In genomic region chr11:57518091-57518750, GRCm38 (mm10) we compare ENCODE assay signal across 7 mouse cellular contexts. TPM values are rescaled to one million over a fixed set of nuclear protein-coding genes. Genes with fewer than 3 reads are reported as not detected.
DNase-seq lines count a peak whose midpoint lies in the region; ATAC-seq lines count a peak whose summit lies in the region.

Fam114a2 (minus strand) TSS chr11:57518617.
Mfap3 (plus strand) TSS chr11:57518664.

- no peaks in the 10 kb centered on the region for H3K36me3 ChIP-seq in embryonic facial prominence, embryonic 11.5 days (replicated peaks; ENCODE audit: control insufficient read depth, insufficient read depth, low read depth, low read length)
- no peaks in the 10 kb centered on the region for H3K36me3 ChIP-seq in limb, embryonic 11.5 days (ENCODE audit: control insufficient read depth, insufficient read depth, low read length)
- H3K36me3 ChIP-seq in midbrain, embryonic 14.5 days (ENCODE audit: control insufficient read depth, insufficient read depth, low read length): peaks cover 20% of the 10 kb centered on the region

- H3K9me3 ChIP-seq in embryonic facial prominence, embryonic 11.5 days (replicated peaks; ENCODE audit: control insufficient read depth, low read length): no peaks in the 10 kb centered on the region
- no peaks in the 10 kb centered on the region for H3K9me3 ChIP-seq in limb, embryonic 11.5 days (ENCODE audit: control insufficient read depth, low read length)
- H3K9me3 ChIP-seq in midbrain, embryonic 14.5 days (ENCODE audit: control insufficient read depth, low read length): no peaks in the 10 kb centered on the region

- H3K4me1 ChIP-seq in embryonic facial prominence, embryonic 11.5 days (ENCODE audit: control insufficient read depth, insufficient read depth, low read length): no peaks in the 10 kb centered on the region
- peaks cover 6% of the 10 kb centered on the region; the same call in 1 of the 2 replicates for H3K4me1 ChIP-seq in limb, embryonic 11.5 days (ENCODE audit: control insufficient read depth, insufficient read depth, low read length)
- peaks cover 15% of the 10 kb centered on the region for H3K4me1 ChIP-seq in midbrain, embryonic 14.5 days (ENCODE audit: control insufficient read depth, insufficient read depth, low read length)

- DNase-seq in adrenal gland, postnatal 14 days: peak; percentile 96
- peak; percentile 91 for DNase-seq in embryonic facial prominence, embryonic 11.5 days (ENCODE audit: low spot score)
- peak; percentile 99 for DNase-seq in heart, adult 11 months
- peak; percentile 95 for DNase-seq in kidney, adult 18-20 months
- DNase-seq in limb, embryonic 11.5 days (ENCODE audit: low spot score): peak; percentile 98
- peak; percentile 95 for DNase-seq in midbrain, embryonic 14.5 days
- peak; percentile 86 to 95 for DNase-seq in spleen, adult 18-20 months

- peak; percentile 90 for ATAC-seq in embryonic facial prominence, embryonic 11.5 days (replicated peaks; ENCODE audit: insufficient number of reproducible peaks, low FRiP score, low TSS enrichment, low read depth)
- ATAC-seq in limb, embryonic 11.5 days (ENCODE audit: insufficient number of reproducible peaks, low FRiP score, low TSS enrichment, low read depth): peak; percentile 95
- ATAC-seq in midbrain, embryonic 14.5 days (ENCODE audit: low FRiP score, low TSS enrichment): peak; percentile 92

- peak within 1 kb of the TSS; percentile 56 for H3K4me2 ChIP-seq in embryonic facial prominence, embryonic 11.5 days (ENCODE audit: low read depth, low read length)
- H3K4me2 ChIP-seq in limb, embryonic 11.5 days (ENCODE audit: low read depth, severe bottlenecking): peak within 1 kb of the TSS; percentile 64
- peak within 1 kb of the TSS; percentile 73 for H3K4me2 ChIP-seq in midbrain, embryonic 14.5 days (ENCODE audit: low read length)

- H3K4me3 ChIP-seq in embryonic facial prominence, embryonic 11.5 days (ENCODE audit: low read depth, low read length): peak within 1 kb of the TSS; percentile 85
- H3K4me3 ChIP-seq in limb, embryonic 11.5 days (ENCODE audit: low read depth, low read length): peak within 1 kb of the TSS; percentile 91
- H3K4me3 ChIP-seq in midbrain, embryonic 14.5 days (replicated peaks; ENCODE audit: low read depth, low read length): peak within 1 kb of the TSS; percentile 90

- no peaks in the 10 kb centered on the region for H3K27me3 ChIP-seq in embryonic facial prominence, embryonic 11.5 days (ENCODE audit: control insufficient read depth, insufficient read depth, low read length)
- no peaks in the 10 kb centered on the region for H3K27me3 ChIP-seq in limb, embryonic 11.5 days (ENCODE audit: control insufficient read depth, insufficient read depth, low read length)
- no peaks in the 10 kb centered on the region for H3K27me3 ChIP-seq in midbrain, embryonic 14.5 days (ENCODE audit: control insufficient read depth, insufficient read depth, low read length)

- under 1% methylated on average over 57 of the region's 59 CpGs for WGBS in embryonic facial prominence, embryonic 11.5 days
- WGBS in limb, embryonic 11.5 days: under 1% methylated on average over 59 of the region's 59 CpGs
- under 1% methylated on average over 54 of the region's 59 CpGs for WGBS in midbrain, embryonic 14.5 days

- H3K27ac ChIP-seq in embryonic facial prominence, embryonic 11.5 days (replicated peaks; ENCODE audit: low read depth, low read length): peak within 1 kb of the TSS; percentile 59
- peak within 1 kb of the TSS; percentile 59 for H3K27ac ChIP-seq in limb, embryonic 11.5 days (replicated peaks; ENCODE audit: low read depth, low read length)
- H3K27ac ChIP-seq in midbrain, embryonic 14.5 days (replicated peaks; ENCODE audit: low read depth, low read length): peak within 1 kb of the TSS; percentile 86

- peak within 1 kb of the TSS; percentile 82 for H3K9ac ChIP-seq in embryonic facial prominence, embryonic 11.5 days (replicated peaks; ENCODE audit: low read length)
- peak within 1 kb of the TSS; percentile 79 for H3K9ac ChIP-seq in limb, embryonic 11.5 days (ENCODE audit: low read length)
- H3K9ac ChIP-seq in midbrain, embryonic 14.5 days (replicated peaks; ENCODE audit: low read length): peak within 1 kb of the TSS; percentile 75

RNA-seq across cellular contexts. Expression of gene Fam114a2, which starts in this region (rescaled TPM):
- 52.8 and 57.8 TPM in 2 replicates for total RNA-seq in adrenal gland, postnatal 14 days (2021)
- polyA plus RNA-seq in embryonic facial prominence, embryonic 11.5 days (2014; fragmentation: Nextera tagmentation; extraction: Ambion mirVana): 48.5 and 52.2 TPM in 2 replicates
- 48.9 and 50.1 TPM in 2 replicates for polyA plus RNA-seq in limb, embryonic 11.5 days (2014; fragmentation: Nextera tagmentation; extraction: Ambion mirVana)
- polyA plus RNA-seq in midbrain, embryonic 14.5 days (2014; fragmentation: Nextera tagmentation; extraction: Ambion mirVana): 62.4 and 70.0 TPM in 2 replicates

RNA-seq across cellular contexts. Expression of gene Mfap3, which starts in this region (rescaled TPM):
- total RNA-seq in adrenal gland, postnatal 14 days (2021): 29.5 and 36.4 TPM in 2 replicates
- 58.1 and 60.0 TPM in 2 replicates for polyA plus RNA-seq in embryonic facial prominence, embryonic 11.5 days (2014; fragmentation: Nextera tagmentation; extraction: Ambion mirVana)
- 52.6 and 53.4 TPM in 2 replicates for polyA plus RNA-seq in limb, embryonic 11.5 days (2014; fragmentation: Nextera tagmentation; extraction: Ambion mirVana)
- 53.4 and 68.1 TPM in 2 replicates for polyA plus RNA-seq in midbrain, embryonic 14.5 days (2014; fragmentation: Nextera tagmentation; extraction: Ambion mirVana)

Comparison
In these comparisons a context has a peak if more than half of its experiments do, and no peak if none do; other contexts are left out.
1. Peak in every context shown above with its lines: DNase-seq, ATAC-seq, H3K4me3 ChIP-seq and H3K27ac ChIP-seq.